Mouse (Mus musculus): ENCODE measurements around the gene Trim69. TPM values are rescaled to one million over a fixed set of nuclear protein-coding genes. Genes with fewer than 3 reads are reported as not detected.
A peak's percentile ranks its signal among the peaks of the same experiment; 100 is the strongest.

Gene Trim69
- total RNA-seq, 2 experiments from 2014 or later = 1.7 TPM; not detected in 1

- no peak for ATAC-seq (replicated peaks; ENCODE audit: low FRiP score, poor library complexity, severe bottlenecking)
These were observed 9.3 kb upstream of the Trim69 start for GRCm38 (mm10) chr2:122151221-122151620.

GRCm38 (mm10) chr2:122152850-122153249 lies 7.7 kb upstream of the Trim69 start:
- ATAC-seq (replicated peaks; ENCODE audit: low FRiP score, poor library complexity, severe bottlenecking) = no peak

- ATAC-seq (replicated peaks; ENCODE audit: low FRiP score, poor library complexity, severe bottlenecking) = no peak
These were observed 6.7 kb upstream of the Trim69 start for GRCm38 (mm10) chr2:122153681-122154365.

- no peak for ATAC-seq (replicated peaks; ENCODE audit: low FRiP score, poor library complexity, severe bottlenecking)
These were observed 6.0 kb upstream of the Trim69 start for GRCm38 (mm10) chr2:122154479-122154878.

GRCm38 (mm10) chr2:122155292-122155691 lies 5.2 kb upstream of the Trim69 start:
- no peak for ATAC-seq (replicated peaks; ENCODE audit: low FRiP score, poor library complexity, severe bottlenecking)

GRCm38 (mm10) chr2:122156051-122156700 lies 4.3 kb upstream of the Trim69 start:
- no peak for ATAC-seq (replicated peaks; ENCODE audit: low FRiP score, poor library complexity, severe bottlenecking)

- ATAC-seq (replicated peaks; ENCODE audit: low FRiP score, poor library complexity, severe bottlenecking) = no peak
These were observed 2.9 kb upstream of the Trim69 start for GRCm38 (mm10) chr2:122157561-122157960.

- no peak for ATAC-seq (replicated peaks; ENCODE audit: low FRiP score, poor library complexity, severe bottlenecking)
These were observed 2.1 kb upstream of the Trim69 start for GRCm38 (mm10) chr2:122158362-122158802.

- no peak for ATAC-seq (replicated peaks; ENCODE audit: low FRiP score, poor library complexity, severe bottlenecking)
These were observed 833 bp upstream of the Trim69 start for GRCm38 (mm10) chr2:122159667-122160066.

- no peak for ATAC-seq (replicated peaks; ENCODE audit: low FRiP score, poor library complexity, severe bottlenecking)
These were observed 1.0 kb downstream of the Trim69 start for GRCm38 (mm10) chr2:122161542-122161941.

- no peak for ATAC-seq (replicated peaks; ENCODE audit: low FRiP score, poor library complexity, severe bottlenecking)
These were observed 2.0 kb downstream of the Trim69 start for GRCm38 (mm10) chr2:122162529-122162928.

GRCm38 (mm10) chr2:122163430-122164195 lies 3.1 kb downstream of the Trim69 start:
- ATAC-seq (replicated peaks; ENCODE audit: low FRiP score, poor library complexity, severe bottlenecking) = no peak

GRCm38 (mm10) chr2:122164293-122164692 lies 3.8 kb downstream of the Trim69 start:
- ATAC-seq (replicated peaks; ENCODE audit: low FRiP score, poor library complexity, severe bottlenecking) = peak; percentile 50

- ATAC-seq (replicated peaks; ENCODE audit: low FRiP score, poor library complexity, severe bottlenecking) = no peak
These were observed 10.8 kb downstream of the Trim69 start for GRCm38 (mm10) chr2:122171292-122171691.

- no peak for ATAC-seq (replicated peaks; ENCODE audit: low FRiP score, poor library complexity, severe bottlenecking)
These were observed 11.7 kb downstream of the Trim69 start for GRCm38 (mm10) chr2:122172188-122172587.

- ATAC-seq (replicated peaks; ENCODE audit: low FRiP score, poor library complexity, severe bottlenecking) = no peak
These were observed 19.7 kb downstream of the Trim69 start for GRCm38 (mm10) chr2:122180051-122180822.

- ATAC-seq (replicated peaks; ENCODE audit: low FRiP score, poor library complexity, severe bottlenecking) = no peak
These were observed 24.6 kb downstream of the Trim69 start for GRCm38 (mm10) chr2:122185086-122185485.

- ATAC-seq (replicated peaks; ENCODE audit: low FRiP score, poor library complexity, severe bottlenecking) = no peak
These were observed 25.6 kb downstream of the Trim69 start, which contains the start of the genes Patl2 and Terb2 for GRCm38 (mm10) chr2:122186106-122186505. TSS of gene Patl2 (minus strand) at chr2:122186189. TSS of gene Terb2 (plus strand) at chr2:122186272.

GRCm38 (mm10) chr2:122186751-122187150 lies 26.3 kb downstream of the Trim69 start:
- ATAC-seq (replicated peaks; ENCODE audit: low FRiP score, poor library complexity, severe bottlenecking) = no peak

GRCm38 (mm10) chr2:122191849-122192248 lies 31.3 kb downstream of the Trim69 start:
- no peak for ATAC-seq (replicated peaks; ENCODE audit: low FRiP score, poor library complexity, severe bottlenecking)

All from erythroid progenitor cell, adult 5-6 weeks (primary cell).